Mouse (Mus musculus): ENCODE results near the gene Cacna2d3. TPM values are rescaled to one million over a fixed set of nuclear protein-coding genes. Genes with fewer than 3 reads are reported as not detected.

Cacna2d3 gene
- total and polyA plus RNA-seq, 2 experiments from 2014 or later = 0.19 TPM; not detected in 1

DNA sequence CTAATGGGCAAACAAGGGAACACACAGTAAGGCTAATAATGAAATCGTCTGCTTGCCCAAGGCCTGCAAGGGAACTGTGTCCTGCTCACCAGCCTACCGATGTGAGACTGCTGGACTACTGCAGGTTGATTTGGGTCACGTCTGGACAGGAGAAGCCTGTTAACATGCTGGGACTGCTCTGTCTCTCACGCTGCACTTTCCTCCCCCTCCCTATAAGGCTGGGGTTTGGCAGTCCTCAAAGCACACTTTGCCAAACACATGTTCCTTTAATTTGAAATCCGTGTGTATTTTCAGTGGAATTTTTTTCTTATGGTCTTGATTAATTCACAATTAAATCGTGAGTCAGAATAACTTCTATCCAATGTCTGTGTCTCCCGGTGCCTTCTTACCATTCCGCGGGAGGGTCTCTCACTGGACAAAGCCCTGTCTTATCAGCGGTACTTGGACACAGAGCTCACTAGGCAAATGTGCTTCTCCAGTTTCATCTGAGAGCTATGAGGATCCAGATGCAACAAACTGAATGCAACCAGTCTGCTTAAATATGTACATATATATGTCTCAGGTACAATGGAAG, 584.6 kb downstream of the Cacna2d3 start:
- Histone ChIP-seq H3K4me3 (ENCODE audit: low read depth, low read length) (no peak overlapping the region), H3K9ac (replicated peaks; ENCODE audit: low read depth, low read length) (no peak overlapping the region), H3K36me3 (replicated peaks; ENCODE audit: control insufficient read depth, insufficient read depth, low read length) (no peaks in the 10 kb centered on the region), H3K27ac (ENCODE audit: low read depth) (no peak overlapping the region), H3K4me1 (ENCODE audit: control insufficient read depth, insufficient read depth) (no peaks in the 10 kb centered on the region), H3K4me2 (ENCODE audit: low read depth, low read length) (no peak overlapping the region), H3K9me3 (replicated peaks; ENCODE audit: control insufficient read depth, low read length) (no peaks in the 10 kb centered on the region), H3K27me3 (ENCODE audit: control insufficient read depth, insufficient read depth, low read length) (no peaks in the 10 kb centered on the region)
- 35% methylated on average over 10 of the region's 10 CpGs for WGBS
- DNase-seq (ENCODE audit: low spot score) (peak; percentile 10), ATAC-seq (ENCODE audit: insufficient read depth, low read depth) (peak; percentile 49; the same call in 1 of the 2 replicates)
- TF ChIP-seq EP300 (IDR thresholded peaks at IDR 0.05; ENCODE audit: low read depth) = no peak
- no peak for TF ChIP-seq CTCF (IDR thresholded peaks at IDR 0.05; ENCODE audit: low read depth)

DNA sequence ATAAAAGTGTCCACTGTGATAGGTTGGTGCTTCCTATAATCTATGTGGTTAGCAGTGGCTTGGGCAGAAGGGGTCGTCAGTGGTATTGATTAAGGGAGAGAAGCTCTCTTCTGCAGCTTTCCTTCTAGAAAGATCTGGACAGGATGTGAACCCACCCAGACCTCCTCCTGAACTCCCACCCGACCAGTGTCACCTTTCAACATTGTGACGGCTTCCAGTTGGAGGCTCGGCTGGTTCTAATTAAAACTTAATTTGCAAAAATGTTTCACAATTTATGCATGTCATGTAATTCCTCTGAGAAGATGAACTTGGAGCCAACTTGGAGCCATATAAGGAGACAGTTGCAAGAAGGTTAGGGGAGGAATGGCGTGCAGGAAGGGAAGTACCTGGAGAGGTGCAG, 586.8 kb downstream of the Cacna2d3 start:
- no peak overlapping the region for H3K27ac ChIP-seq (ENCODE audit: low read depth)
- 68% methylated on average over 5 of the region's 5 CpGs for WGBS
- DNase-seq (ENCODE audit: low spot score) = no peak
- no peak for ATAC-seq (ENCODE audit: insufficient read depth, low read depth)
- TF ChIP-seq EP300 (IDR thresholded peaks at IDR 0.05; ENCODE audit: low read depth) = no peak
- TF ChIP-seq CTCF (IDR thresholded peaks at IDR 0.05; ENCODE audit: low read depth) = no peak
- no peak overlapping the region for H3K9ac ChIP-seq (replicated peaks; ENCODE audit: low read depth, low read length)
- H3K27me3 ChIP-seq (ENCODE audit: control insufficient read depth, insufficient read depth, low read length) = no peaks in the 10 kb centered on the region
- no peaks in the 10 kb centered on the region for H3K9me3 ChIP-seq (replicated peaks; ENCODE audit: control insufficient read depth, low read length)
- no peaks in the 10 kb centered on the region for H3K4me1 ChIP-seq (ENCODE audit: control insufficient read depth, insufficient read depth)
- no peak overlapping the region for H3K4me2 ChIP-seq (ENCODE audit: low read depth, low read length)
- no peaks in the 10 kb centered on the region for H3K36me3 ChIP-seq (replicated peaks; ENCODE audit: control insufficient read depth, insufficient read depth, low read length)
- H3K4me3 ChIP-seq (ENCODE audit: low read depth, low read length) = no peak overlapping the region

DNA sequence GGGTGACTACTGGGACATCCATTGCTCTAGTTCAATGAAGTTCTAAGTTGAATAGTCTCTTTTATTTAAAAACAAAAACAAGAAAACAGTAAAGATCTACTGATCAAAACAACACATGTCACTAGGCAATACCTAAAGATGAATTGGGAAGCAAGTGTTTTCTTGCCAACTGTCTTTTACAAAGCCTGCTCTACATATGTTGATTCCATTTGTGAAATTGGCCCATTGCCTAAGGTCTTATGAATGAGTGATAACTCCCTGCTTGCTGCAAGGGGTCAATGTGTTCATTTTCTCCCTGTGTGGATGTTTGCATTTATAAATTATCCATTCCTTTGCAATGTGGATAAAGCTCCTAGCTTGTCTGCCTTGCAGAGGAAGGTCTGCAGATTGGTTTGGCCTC, 591.2 kb downstream of the Cacna2d3 start:
- TF ChIP-seq EP300 (IDR thresholded peaks at IDR 0.05; ENCODE audit: low read depth) = no peak
- no peak overlapping the region for H3K9ac ChIP-seq (replicated peaks; ENCODE audit: low read depth, low read length)
- no peak for ATAC-seq (ENCODE audit: insufficient read depth, low read depth)
- H3K9me3 ChIP-seq (replicated peaks; ENCODE audit: control insufficient read depth, low read length) = no peaks in the 10 kb centered on the region
- no peaks in the 10 kb centered on the region for H3K36me3 ChIP-seq (replicated peaks; ENCODE audit: control insufficient read depth, insufficient read depth, low read length)
- DNase-seq (ENCODE audit: low spot score) = no peak
- H3K27ac ChIP-seq (ENCODE audit: low read depth) = no peak overlapping the region
- H3K4me3 ChIP-seq (ENCODE audit: low read depth, low read length) = no peak overlapping the region
- no peaks in the 10 kb centered on the region for H3K4me1 ChIP-seq (ENCODE audit: control insufficient read depth, insufficient read depth)
- H3K4me2 ChIP-seq (ENCODE audit: low read depth, low read length) = no peak overlapping the region
- H3K27me3 ChIP-seq (ENCODE audit: control insufficient read depth, insufficient read depth, low read length) = no peaks in the 10 kb centered on the region

DNA sequence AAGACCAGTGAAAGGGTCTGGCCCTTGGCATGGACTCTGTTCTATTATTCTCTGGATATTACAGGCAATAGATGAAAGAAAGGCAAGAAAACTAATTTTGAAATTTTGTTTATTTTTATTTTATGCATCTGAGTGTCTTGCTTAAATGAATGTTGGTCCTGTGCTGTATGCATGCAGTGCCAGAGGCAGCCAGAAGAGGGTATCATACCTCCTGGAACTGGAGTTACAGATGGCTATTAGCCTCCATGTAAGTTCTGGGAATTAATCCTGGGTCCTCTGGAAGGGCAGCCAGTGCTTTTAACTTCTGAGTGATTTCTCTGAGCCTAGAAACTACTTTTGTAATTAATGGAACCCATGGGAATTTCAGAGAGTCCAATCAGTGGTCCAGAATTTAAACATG, 597.8 kb downstream of the Cacna2d3 start:
- DNase-seq (ENCODE audit: low spot score) (no peak), ATAC-seq (ENCODE audit: insufficient read depth, low read depth) (no peak)
- Histone ChIP-seq H3K27me3 (ENCODE audit: control insufficient read depth, insufficient read depth, low read length) (no peaks in the 10 kb centered on the region), H3K4me3 (ENCODE audit: low read depth, low read length) (no peak overlapping the region), H3K4me2 (ENCODE audit: low read depth, low read length) (no peak overlapping the region), H3K27ac (ENCODE audit: low read depth) (no peak overlapping the region), H3K9me3 (replicated peaks; ENCODE audit: control insufficient read depth, low read length) (no peaks in the 10 kb centered on the region), H3K36me3 (replicated peaks; ENCODE audit: control insufficient read depth, insufficient read depth, low read length) (no peaks in the 10 kb centered on the region), H3K4me1 (ENCODE audit: control insufficient read depth, insufficient read depth) (no peaks in the 10 kb centered on the region), H3K9ac (replicated peaks; ENCODE audit: low read depth, low read length) (no peak overlapping the region)
- TF ChIP-seq EP300 (IDR thresholded peaks at IDR 0.05; ENCODE audit: low read depth) (no peak), CTCF (IDR thresholded peaks at IDR 0.05; ENCODE audit: low read depth) (0 out of 2 replicates have a peak, but pooled peaks have one; percentile 12)

DNA sequence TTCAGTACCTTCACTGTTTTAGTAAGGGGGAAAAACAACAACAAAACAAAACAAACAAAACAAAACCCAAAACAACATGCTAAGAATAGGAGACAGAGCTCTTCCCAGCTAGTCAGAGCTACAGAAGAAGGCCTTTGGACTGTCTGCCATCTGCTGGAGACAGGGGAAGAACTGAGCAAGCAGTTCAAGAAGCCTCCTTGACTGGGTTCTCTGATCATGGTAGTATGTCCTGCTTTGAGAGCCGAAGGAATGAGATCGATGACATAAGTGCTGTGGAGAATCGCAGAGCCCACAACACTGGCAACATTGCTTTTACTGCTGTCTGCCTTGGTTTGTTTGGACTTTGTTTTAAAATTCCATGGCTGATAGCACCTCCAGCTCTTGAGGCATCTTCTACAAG, 598.9 kb downstream of the Cacna2d3 start:
- H3K4me2 ChIP-seq (ENCODE audit: low read depth, low read length) = no peak overlapping the region
- no peaks in the 10 kb centered on the region for H3K9me3 ChIP-seq (replicated peaks; ENCODE audit: control insufficient read depth, low read length)
- no peak overlapping the region for H3K9ac ChIP-seq (replicated peaks; ENCODE audit: low read depth, low read length)
- no peaks in the 10 kb centered on the region for H3K27me3 ChIP-seq (ENCODE audit: control insufficient read depth, insufficient read depth, low read length)
- DNase-seq (ENCODE audit: low spot score) = no peak
- no peak overlapping the region for H3K4me3 ChIP-seq (ENCODE audit: low read depth, low read length)
- WGBS = 85% methylated on average over 3 of the region's 3 CpGs
- H3K4me1 ChIP-seq (ENCODE audit: control insufficient read depth, insufficient read depth) = no peaks in the 10 kb centered on the region
- no peak for TF ChIP-seq CTCF (IDR thresholded peaks at IDR 0.05; ENCODE audit: low read depth)
- no peak for TF ChIP-seq EP300 (IDR thresholded peaks at IDR 0.05; ENCODE audit: low read depth)
- no peaks in the 10 kb centered on the region for H3K36me3 ChIP-seq (replicated peaks; ENCODE audit: control insufficient read depth, insufficient read depth, low read length)
- no peak overlapping the region for H3K27ac ChIP-seq (ENCODE audit: low read depth)
- ATAC-seq (ENCODE audit: insufficient read depth, low read depth) = no peak

DNA sequence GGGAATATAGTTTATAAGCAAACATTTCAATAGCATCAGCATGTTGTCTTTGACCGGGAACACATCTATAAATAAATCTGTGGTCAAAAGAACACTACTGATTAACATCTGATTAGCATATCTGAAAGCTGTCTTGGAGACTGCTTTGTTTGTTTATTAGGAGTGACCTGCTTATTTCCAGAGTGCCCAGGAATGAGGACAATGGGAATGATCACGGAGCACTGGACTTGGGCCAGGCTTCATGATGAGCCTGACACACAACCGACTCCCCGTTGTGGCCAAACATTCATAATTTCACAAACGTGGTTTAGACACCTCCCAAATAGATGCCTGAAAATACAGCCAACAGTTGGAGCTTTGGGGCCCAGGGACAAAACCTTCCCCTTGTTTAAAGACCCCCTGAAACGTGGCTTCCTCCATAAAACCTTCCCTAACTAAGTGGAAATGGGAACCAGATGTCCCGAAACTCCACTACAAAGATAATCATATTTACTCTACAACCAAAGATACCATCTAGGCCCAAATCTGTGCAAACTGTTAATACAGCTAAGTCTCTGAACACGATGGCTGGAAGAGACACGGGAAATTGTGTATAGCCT, 607.7 kb downstream of the Cacna2d3 start:
- DNase-seq (ENCODE audit: low spot score) (no peak), ATAC-seq (ENCODE audit: insufficient read depth, low read depth) (no peak)
- H3K36me3 ChIP-seq (replicated peaks; ENCODE audit: control insufficient read depth, insufficient read depth, low read length) = no peaks in the 10 kb centered on the region
- no peak overlapping the region for H3K9ac ChIP-seq (replicated peaks; ENCODE audit: low read depth, low read length)
- TF ChIP-seq CTCF (IDR thresholded peaks at IDR 0.05; ENCODE audit: low read depth) (no peak), EP300 (IDR thresholded peaks at IDR 0.05; ENCODE audit: low read depth) (no peak)
- no peaks in the 10 kb centered on the region for H3K4me1 ChIP-seq (ENCODE audit: control insufficient read depth, insufficient read depth)
- H3K4me3 ChIP-seq (ENCODE audit: low read depth, low read length) = no peak overlapping the region
- WGBS = 56% methylated on average over 9 of the region's 9 CpGs
- no peaks in the 10 kb centered on the region for H3K9me3 ChIP-seq (replicated peaks; ENCODE audit: control insufficient read depth, low read length)
- no peak overlapping the region for H3K4me2 ChIP-seq (ENCODE audit: low read depth, low read length)
- 0 out of 2 replicates have a peak, but pooled peaks cover 3% of the 10 kb centered on the region for H3K27me3 ChIP-seq (ENCODE audit: control insufficient read depth, insufficient read depth, low read length)
- H3K27ac ChIP-seq (ENCODE audit: low read depth) = no peak overlapping the region

Measured in heart, postnatal 0 days (tissue).